Mouse (Mus musculus) liver, embryonic 14.5 days (tissue): ENCODE measurements around the gene Rep15.

Experiments
- CTCF ChIP-seq: IDR thresholded peaks from 2 replicates; pipeline ENCODE4 v1.5.1; 2016; ENCODE audit warnings: antibody characterized with exemption, low read depth, control low read depth
- EP300 ChIP-seq: IDR thresholded peaks from 2 replicates; pipeline ENCODE4 v1.6.1; 2016; ENCODE audit warnings: antibody characterized with exemption, low read depth

GRCm38 (mm10) chr6:147043633-147044032 is 11.2 kb downstream of the Rep15 start:
- TF ChIP-seq CTCF (no peak), EP300 (no peak)
